Mouse (Mus musculus): ENCODE data around the gene Itgb5. TPM values are rescaled to one million over a fixed set of nuclear protein-coding genes. Genes with fewer than 3 reads are reported as not detected.

Gene Itgb5
- total and polyA plus RNA-seq, 3 experiments = 0.85 to 20.1 (median 1.8) TPM

DNA sequence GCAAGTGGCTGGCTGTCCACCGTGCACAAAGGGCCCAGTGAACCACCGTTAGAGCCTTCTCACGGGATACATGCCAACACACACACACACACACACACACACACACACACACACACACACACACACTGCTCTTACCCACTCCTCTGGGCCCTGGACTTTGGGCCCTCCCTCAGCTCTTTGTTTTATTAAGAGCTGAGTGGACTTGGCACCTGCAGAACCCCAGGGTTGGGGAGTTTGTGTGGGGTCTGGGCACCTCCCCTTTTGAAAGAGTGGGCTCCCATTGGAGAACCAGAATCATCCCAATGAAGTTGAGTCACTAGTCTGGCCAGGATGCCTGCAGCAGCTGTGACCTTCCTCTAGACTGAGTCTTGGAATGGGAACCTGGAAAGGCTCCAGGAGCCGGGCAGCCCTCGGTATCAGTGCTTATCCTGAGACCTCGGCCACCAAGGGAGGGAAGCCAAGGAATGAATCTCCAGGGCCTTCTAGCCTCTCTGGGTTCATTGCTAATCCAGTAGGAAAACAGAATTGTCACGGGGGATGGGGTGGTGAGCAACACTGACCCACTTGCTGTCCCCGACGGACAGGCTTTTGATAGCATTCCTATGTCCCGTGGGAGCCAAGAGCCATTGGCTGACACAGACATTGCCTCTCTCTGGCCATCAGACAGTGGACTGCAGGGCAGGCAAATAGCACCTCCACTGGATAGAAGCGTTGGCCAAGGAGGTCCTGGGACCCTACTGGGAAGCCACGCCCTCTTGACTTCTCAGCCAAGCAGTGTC lies 87.2 kb downstream of the Itgb5 start:
- no peak overlapping the region for H3K4me3 ChIP-seq (replicated peaks in 1 of 3; ENCODE audit: low read depth in 2 of 3, low read length in 2 of 3, poor library complexity in 1 of 3)
- H3K79me2 ChIP-seq (replicated peaks; ENCODE audit: control insufficient read depth, extremely low read depth, insufficient read depth, poor library complexity, severe bottlenecking) = no peaks in the 10 kb centered on the region
- H3K4me2 ChIP-seq (ENCODE audit: insufficient read depth, low read depth, poor library complexity, severe bottlenecking) = no peak overlapping the region
- peaks cover 13% of the 10 kb centered on the region for H3K27me3 ChIP-seq (replicated peaks)
- in situ Hi-C loops (cut with MboI; ENCODE audit: low pct_ligation_motif_present, low pct_unique_long_range_greater_than_20kb, low sequenced_read_pairs) (no loop called here), dilution Hi-C loops (cut with MboI; ENCODE audit: extremely low pct_ligation_motif_present, extremely low pct_unique_long_range_greater_than_20kb, low sequenced_read_pairs) (no loop called here)
- TF ChIP-seq MAZ (IDR thresholded peaks at IDR 0.05; ENCODE audit: low read depth, low read length) (no peak), POLR2AphosphoS2 (IDR thresholded peaks at IDR 0.05; ENCODE audit: low read depth, low read length) (no peak)
- H3K9me3 ChIP-seq (replicated peaks; ENCODE audit: low read length) = no peaks in the 10 kb centered on the region
- no peak overlapping the region for H3K9ac ChIP-seq (ENCODE audit: insufficient read depth, low read depth)
- no peak overlapping the region for H3K27ac ChIP-seq (ENCODE audit: insufficient read depth, low read depth)
- no peak for DNase-seq (ENCODE audit: extremely low read depth)
- H3K36me3 ChIP-seq (replicated peaks in 1 of 2; ENCODE audit: control insufficient read depth in 1 of 2, insufficient read depth in 1 of 2, low read length in 1 of 2) = peaks cover 0 to 5% of the 10 kb centered on the region in 2 experiments
- peaks cover 0 to 4% of the 10 kb centered on the region in 2 experiments; a peak in 2 of 4 replicates for H3K4me1 ChIP-seq (ENCODE audit: control insufficient read depth in 1 of 2, insufficient read depth in 2 of 2)

DNA sequence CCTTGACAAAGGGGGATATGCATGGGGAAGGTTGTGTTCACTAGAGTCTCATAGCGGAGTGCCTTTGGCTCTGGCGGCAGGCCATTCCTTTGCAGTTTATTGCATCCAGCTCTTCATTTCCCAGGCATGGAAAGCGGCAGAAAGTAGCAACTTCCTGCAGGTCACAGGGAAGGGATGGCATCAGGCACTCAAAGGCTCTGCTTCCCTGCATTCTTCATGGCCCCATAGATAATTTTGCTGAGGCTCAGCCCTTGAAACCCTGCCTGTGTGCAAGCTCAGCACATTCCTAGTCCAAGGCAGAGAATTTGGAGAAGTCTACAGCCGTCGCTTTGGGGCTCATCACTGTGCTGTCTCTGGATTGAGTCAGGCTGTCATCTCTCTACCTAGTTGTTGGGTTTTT lies 87.9 kb downstream of the Itgb5 start:
- Histone ChIP-seq H3K27me3 (replicated peaks) (peaks cover 16% of the 10 kb centered on the region), H3K36me3 (replicated peaks in 1 of 2; ENCODE audit: control insufficient read depth in 1 of 2, insufficient read depth in 1 of 2, low read length in 1 of 2) (peaks cover 0 to 5% of the 10 kb centered on the region in 2 experiments), H3K9ac (ENCODE audit: insufficient read depth, low read depth) (no peak overlapping the region), H3K9me3 (replicated peaks; ENCODE audit: low read length) (no peaks in the 10 kb centered on the region), H3K4me2 (ENCODE audit: insufficient read depth, low read depth, poor library complexity, severe bottlenecking) (no peak overlapping the region), H3K4me3 (replicated peaks in 1 of 3; ENCODE audit: low read depth in 2 of 3, low read length in 2 of 3, poor library complexity in 1 of 3) (no peak overlapping the region), H3K79me2 (replicated peaks; ENCODE audit: control insufficient read depth, extremely low read depth, insufficient read depth, poor library complexity, severe bottlenecking) (no peaks in the 10 kb centered on the region), H3K27ac (ENCODE audit: insufficient read depth, low read depth) (no peak overlapping the region), H3K4me1 (ENCODE audit: control insufficient read depth in 1 of 2, insufficient read depth in 2 of 2) (peaks cover 0 to 7% of the 10 kb centered on the region in 2 experiments; a peak in 2 of 4 replicates)
- no peak for DNase-seq (ENCODE audit: extremely low read depth)
- in situ Hi-C loops (cut with MboI; ENCODE audit: low pct_ligation_motif_present, low pct_unique_long_range_greater_than_20kb, low sequenced_read_pairs) = no loop called here
- TF ChIP-seq CHD2 (IDR thresholded peaks at IDR 0.05; ENCODE audit: low read length) = no peak
- TF ChIP-seq MXI1 (IDR thresholded peaks at IDR 0.05; ENCODE audit: low read depth, low read length) = no peak
- TF ChIP-seq TCF12 (IDR thresholded peaks at IDR 0.05; ENCODE audit: low read depth, low read length) = no peak
- no peak for TF ChIP-seq CHD1 (IDR thresholded peaks at IDR 0.05; ENCODE audit: low read depth, low read length)
- no peak for TF ChIP-seq CTCF (conservative IDR thresholded peaks at IDR 0.05 in 1 of 2, IDR thresholded peaks at IDR 0.05 in 1 of 2; ENCODE audit: low read depth in 2 of 2, low read length in 2 of 2)
- dilution Hi-C loops (cut with MboI; ENCODE audit: extremely low pct_ligation_motif_present, extremely low pct_unique_long_range_greater_than_20kb, low sequenced_read_pairs) = no loop called here

DNA sequence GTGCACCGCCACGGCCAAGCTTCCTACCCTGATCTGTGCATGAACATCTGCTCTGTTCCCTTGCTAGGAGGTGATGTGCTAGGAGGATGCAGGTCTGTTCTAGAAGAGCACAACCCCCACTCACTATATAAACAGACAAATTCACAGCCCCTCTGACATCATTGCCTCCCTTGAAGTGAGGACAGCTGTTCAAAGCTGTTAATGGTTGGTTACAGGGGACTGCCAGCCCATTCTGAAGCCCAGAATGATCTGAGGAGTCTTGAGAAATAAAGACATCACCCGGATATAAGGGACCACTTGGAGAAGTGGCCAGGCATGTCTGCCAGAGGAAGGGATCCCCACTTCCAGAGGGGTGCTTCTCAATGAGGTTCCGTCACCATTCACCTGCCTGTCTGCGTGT lies 88.5 kb downstream of the Itgb5 start:
- H3K27ac ChIP-seq (ENCODE audit: insufficient read depth, low read depth) = no peak overlapping the region
- H3K4me2 ChIP-seq (ENCODE audit: insufficient read depth, low read depth, poor library complexity, severe bottlenecking) = no peak overlapping the region
- peaks cover 16% of the 10 kb centered on the region for H3K27me3 ChIP-seq (replicated peaks)
- no peak overlapping the region for H3K4me3 ChIP-seq (replicated peaks in 1 of 3; ENCODE audit: low read depth in 2 of 3, low read length in 2 of 3, poor library complexity in 1 of 3)
- dilution Hi-C loops (cut with MboI; ENCODE audit: extremely low pct_ligation_motif_present, extremely low pct_unique_long_range_greater_than_20kb, low sequenced_read_pairs) = no loop called here
- in situ Hi-C loops (cut with MboI; ENCODE audit: low pct_ligation_motif_present, low pct_unique_long_range_greater_than_20kb, low sequenced_read_pairs) = no loop called here
- no peaks in the 10 kb centered on the region for H3K79me2 ChIP-seq (replicated peaks; ENCODE audit: control insufficient read depth, extremely low read depth, insufficient read depth, poor library complexity, severe bottlenecking)
- no peak overlapping the region for H3K9ac ChIP-seq (ENCODE audit: insufficient read depth, low read depth)
- H3K4me1 ChIP-seq (ENCODE audit: control insufficient read depth in 1 of 2, insufficient read depth in 2 of 2) = peaks cover 0 to 7% of the 10 kb centered on the region in 2 experiments; a peak in 2 of 4 replicates
- H3K9me3 ChIP-seq (replicated peaks; ENCODE audit: low read length) = no peaks in the 10 kb centered on the region
- no peak for DNase-seq (ENCODE audit: extremely low read depth)
- peaks cover 0 to 5% of the 10 kb centered on the region in 2 experiments for H3K36me3 ChIP-seq (replicated peaks in 1 of 2; ENCODE audit: control insufficient read depth in 1 of 2, insufficient read depth in 1 of 2, low read length in 1 of 2)
- TF ChIP-seq ZC3H11A (IDR thresholded peaks at IDR 0.05; ENCODE audit: low read depth, low read length) = no peak
- TF ChIP-seq CHD1 (IDR thresholded peaks at IDR 0.05; ENCODE audit: low read depth, low read length) = no peak
- TF ChIP-seq E2F4 (IDR thresholded peaks at IDR 0.05; ENCODE audit: insufficient replicate concordance, low read depth, low read length) = no peak
- TF ChIP-seq EP300 (IDR thresholded peaks at IDR 0.05; ENCODE audit: low read length) = no peak
- no peak for TF ChIP-seq IRF4 (IDR thresholded peaks at IDR 0.05; ENCODE audit: low read depth, low read length)
- TF ChIP-seq ZNF384 (IDR thresholded peaks at IDR 0.05; ENCODE audit: low read depth, low read length) = no peak
- no peak for TF ChIP-seq USF2 (conservative IDR thresholded peaks at IDR 0.05; ENCODE audit: low read depth, low read length)
- TF ChIP-seq PAX5 (IDR thresholded peaks at IDR 0.05; ENCODE audit: low read length) = no peak
- TF ChIP-seq NELFE (IDR thresholded peaks at IDR 0.05; ENCODE audit: low read depth, low read length) = no peak
- TF ChIP-seq JUND (conservative IDR thresholded peaks at IDR 0.05; ENCODE audit: low read depth, low read length) = no peak
- no peak for TF ChIP-seq ETS1 (conservative IDR thresholded peaks at IDR 0.05; ENCODE audit: low read depth, low read length)
- no peak for TF ChIP-seq SMC3 (IDR thresholded peaks at IDR 0.05; ENCODE audit: low read depth, low read length)
- no peak for TF ChIP-seq POLR2AphosphoS2 (IDR thresholded peaks at IDR 0.05; ENCODE audit: low read depth, low read length)
- TF ChIP-seq ZMIZ1 (IDR thresholded peaks at IDR 0.05; ENCODE audit: low read depth, low read length) = no peak

Data from CH12.LX (cell line).